Mouse (Mus musculus) midbrain, embryonic 10.5 days (tissue): ENCODE results near the gene Krtap29-1. TPM values are rescaled to one million over a fixed set of nuclear protein-coding genes. Genes with fewer than 3 reads are reported as not detected.

ENCODE experiments used
- polyA plus RNA-seq: library from polyadenylated mRNA; unstranded; fragments of >200 nt; fragmentation: Nextera tagmentation; extraction: Ambion mirVana; gene quantifications from 2 replicates; pipeline ENCODE4 v1.2.1, GENCODE M21; 2016

Gene Krtap29-1
- polyA plus RNA-seq, 1 experiment from 2014 or later: not detected

Other genes with a start within 250 kb of the Krtap29-1 start
- gene Gm14180, start 244.8 kb downstream of the Krtap29-1 start, polyA plus RNA-seq: not detected in 2 replicates
- gene Gm11595, start 206.1 kb downstream of the Krtap29-1 start, polyA plus RNA-seq: not detected in 2 replicates
- not detected in 2 replicates for gene Krtap4-8, start 198.3 kb downstream of the Krtap29-1 start, polyA plus RNA-seq
- not detected in 2 replicates for gene Krtap4-9, start 193.9 kb downstream of the Krtap29-1 start, polyA plus RNA-seq
- not detected in 2 replicates for gene Gm11596, start 185.6 kb downstream of the Krtap29-1 start, polyA plus RNA-seq
- not detected in 2 replicates for gene Gm11569, start 180.1 kb downstream of the Krtap29-1 start, polyA plus RNA-seq
- gene Gm11554, start 174.6 kb downstream of the Krtap29-1 start, polyA plus RNA-seq: not detected in 2 replicates
- gene Krtap4-13, start 169.2 kb downstream of the Krtap29-1 start, polyA plus RNA-seq: not detected in 2 replicates
- not detected in 2 replicates for gene Gm11564, start 163.4 kb downstream of the Krtap29-1 start, polyA plus RNA-seq
- gene 2300003K06Rik, start 141.0 kb downstream of the Krtap29-1 start, polyA plus RNA-seq: not detected in 2 replicates
- gene Krtap4-16, start 127.4 kb downstream of the Krtap29-1 start, polyA plus RNA-seq: not detected in 2 replicates
- not detected in 2 replicates for gene Gm11568, start 121.1 kb downstream of the Krtap29-1 start, polyA plus RNA-seq
- not detected in 2 replicates for gene Gm11559, start 114.6 kb downstream of the Krtap29-1 start, polyA plus RNA-seq
- gene Krtap9-1, start 105.7 kb downstream of the Krtap29-1 start, polyA plus RNA-seq: not detected in 2 replicates
- gene Gm11567, start 99.9 kb downstream of the Krtap29-1 start, polyA plus RNA-seq: not detected in 2 replicates
- not detected in 2 replicates for gene Krtap31-1, start 71.1 kb downstream of the Krtap29-1 start, polyA plus RNA-seq
- gene Gm11565, start 64.3 kb downstream of the Krtap29-1 start, polyA plus RNA-seq: not detected in 2 replicates
- not detected in 2 replicates for gene Krtap31-2, start 42.8 kb downstream of the Krtap29-1 start, polyA plus RNA-seq
- gene Krtap9-5, start 30.6 kb downstream of the Krtap29-1 start, polyA plus RNA-seq: not detected in 2 replicates
- not detected in 2 replicates for gene Krtap16-1, start 7.5 kb upstream of the Krtap29-1 start, polyA plus RNA-seq
- gene Krtap17-1, start 14.9 kb upstream of the Krtap29-1 start, polyA plus RNA-seq: not detected in 2 replicates
- gene Krt33a, start 37.2 kb upstream of the Krtap29-1 start, polyA plus RNA-seq: not detected in 2 replicates
- not detected in 2 replicates for gene Krt33b, start 50.8 kb upstream of the Krtap29-1 start, polyA plus RNA-seq
- not detected in 2 replicates for gene Krt34, start 62.5 kb upstream of the Krtap29-1 start, polyA plus RNA-seq
- not detected in 2 replicates for gene Krt31, start 71.5 kb upstream of the Krtap29-1 start, polyA plus RNA-seq
- gene Krt32, start 109.2 kb upstream of the Krtap29-1 start, polyA plus RNA-seq: not detected in 2 replicates
- gene Krt35, start 117.2 kb upstream of the Krtap29-1 start, polyA plus RNA-seq: not detected in 2 replicates
- gene Krt36, start 126.6 kb upstream of the Krtap29-1 start, polyA plus RNA-seq: not detected in 2 replicates
- gene Krt13, start 142.5 kb upstream of the Krtap29-1 start, polyA plus RNA-seq: not detected in 2 replicates
- gene Krt15, start 156.9 kb upstream of the Krtap29-1 start, polyA plus RNA-seq: 0.74 and 1.8 TPM in 2 replicates
- gene Krt19, start 169.6 kb upstream of the Krtap29-1 start, polyA plus RNA-seq: 5.9 and 6.3 TPM in 2 replicates
- gene Krt9, start 214.2 kb upstream of the Krtap29-1 start, polyA plus RNA-seq: not detected in 2 replicates
- 1.0 and 1.2 TPM in 2 replicates for gene Krt14, start 228.5 kb upstream of the Krtap29-1 start, polyA plus RNA-seq